25 mouse cellular contexts compared by ENCODE assay signal in genomic region chr2:107184864-107185263, GRCm38 (mm10).
"Had no signal": no experiment of that assay in that cellular context is flagged by ENCODE, and none has a peak within 500 bp of the region (broad histone marks: within the 10 kb centered on the region; RNA-seq: fewer than 3 reads in every experiment).

No protein-coding gene starts in this region.

- H3K9me3 ChIP-seq: heart, embryonic 10.5 days; heart, embryonic 12.5 days; hindbrain, embryonic 10.5 days; hindbrain, embryonic 12.5 days; intestine, embryonic 15.5 days; limb, embryonic 13.5 days had no signal

- H3K27ac ChIP-seq: gastrocnemius, adult 2 months; heart, embryonic 10.5 days; hindbrain, embryonic 10.5 days; hindbrain, embryonic 12.5 days; hindbrain, embryonic 14.5 days; intestine, embryonic 15.5 days; layer of hippocampus, adult 2 months; left cerebral cortex, adult 2 months; limb, embryonic 13.5 days had no signal

- DNase-seq: gastrocnemius, adult 2 months; gastrocnemius, postnatal 10 days; gastrocnemius, postnatal 25 days; heart, adult 18-20 months; heart, postnatal 10 days; heart, postnatal 4 days; kidney, adult 18-20 months; kidney, adult 8-10 months; kidney, postnatal 10 days; kidney, postnatal 25 days; kidney, postnatal 4 days; liver had no signal

- H3K9ac ChIP-seq: heart, embryonic 12.5 days; hindbrain, embryonic 12.5 days; hindbrain, embryonic 14.5 days; intestine, embryonic 15.5 days; limb, embryonic 13.5 days had no signal

- H3K36me3 ChIP-seq: heart, embryonic 10.5 days; heart, embryonic 12.5 days; hindbrain, embryonic 10.5 days; hindbrain, embryonic 12.5 days; intestine, embryonic 15.5 days; limb, embryonic 13.5 days had no signal

- H3K4me3 ChIP-seq: gastrocnemius, adult 2 months; heart, embryonic 10.5 days; heart, embryonic 12.5 days; hindbrain, embryonic 10.5 days; hindbrain, embryonic 12.5 days; intestine, embryonic 15.5 days; layer of hippocampus, adult 2 months; left cerebral cortex, adult 2 months; limb, embryonic 13.5 days had no signal

- H3K4me2 ChIP-seq: heart, embryonic 12.5 days; hindbrain, embryonic 12.5 days; hindbrain, embryonic 14.5 days; intestine, embryonic 15.5 days; limb, embryonic 13.5 days; liver, embryonic 11.5 days had no signal

- H3K4me1 ChIP-seq: heart, embryonic 10.5 days; heart, embryonic 12.5 days; hindbrain, embryonic 10.5 days; hindbrain, embryonic 12.5 days; intestine, embryonic 15.5 days; limb, embryonic 13.5 days had no signal

- H3K27me3 ChIP-seq: heart, embryonic 12.5 days; hindbrain, embryonic 12.5 days; intestine, embryonic 15.5 days; limb, embryonic 13.5 days had no signal

- ATAC-seq: hindbrain, embryonic 16.5 days; inflammation-experienced regulatory T-cells, adult 6 months; intestine, embryonic 15.5 days; intestine, postnatal 0 days had no signal
